Mouse (Mus musculus): ENCODE data around the gene BC051019. TPM values are rescaled to one million over a fixed set of nuclear protein-coding genes. Genes with fewer than 3 reads are reported as not detected.

Gene BC051019
- 0.17 and 0.25 TPM in 2 replicates for polyA plus RNA-seq (2015; fragmentation: Nextera tagmentation; extraction: Ambion mirVana)

DNA sequence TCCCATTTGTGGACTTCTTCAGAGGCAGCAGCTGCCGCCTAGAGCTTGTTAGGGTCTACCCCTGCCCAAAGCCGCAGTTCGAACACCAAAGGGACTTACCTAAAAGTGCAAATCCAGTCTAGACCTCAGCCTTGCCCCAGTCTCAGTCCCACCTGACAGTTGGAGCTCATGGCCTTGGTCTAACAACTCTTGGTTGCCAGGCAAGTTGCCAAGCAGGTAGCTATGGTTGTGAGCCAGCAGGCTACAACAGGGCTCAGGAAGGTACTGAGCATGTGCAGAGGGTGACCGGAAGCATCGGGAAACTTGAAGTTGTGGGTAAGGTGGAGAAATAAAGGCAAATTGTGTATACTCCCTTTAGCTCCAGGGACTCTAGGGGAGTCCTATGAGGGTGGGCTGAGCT is at the start of gene BC051019:
Gene BC051019, minus strand, starts transcription at position 154 of the 400 bp plus-strand sequence.
- H3K36me3 ChIP-seq (ENCODE audit: control insufficient read depth, insufficient read depth, low read length): no peaks in the 10 kb centered on the region
- 92% methylated on average over 5 of the region's 5 CpGs for WGBS
- no peaks in the 10 kb centered on the region for H3K9me3 ChIP-seq (ENCODE audit: control insufficient read depth, low read length)
- peak; percentile 56; the same call in 1 of the 2 replicates for ATAC-seq (ENCODE audit: low FRiP score, low TSS enrichment)
- H3K27me3 ChIP-seq (ENCODE audit: control insufficient read depth, insufficient read depth, low read length): no peaks in the 10 kb centered on the region
- H3K4me1 ChIP-seq (replicated peaks; ENCODE audit: control insufficient read depth, insufficient read depth): no peaks in the 10 kb centered on the region
- DNase-seq (ENCODE audit: low spot score): peak; percentile 42
- H3K4me2 ChIP-seq (replicated peaks; ENCODE audit: low read depth): 0 out of 2 replicates have a peak within 1 kb of the TSS, but pooled peaks have one; percentile 5
- no peak within 1 kb of the TSS for H3K4me3 ChIP-seq (ENCODE audit: low read depth, low read length)
- H3K27ac ChIP-seq (replicated peaks): no peak within 1 kb of the TSS
- no peak within 1 kb of the TSS for H3K9ac ChIP-seq (ENCODE audit: low read length)
- no peak for TF ChIP-seq EP300 (optimal IDR thresholded peaks at IDR 0.05)
- no peak for TF ChIP-seq CTCF (IDR thresholded peaks at IDR 0.05; ENCODE audit: low read depth)

GRCm38 (mm10) chr7:109772251-109772650 is 48.6 kb upstream of the BC051019 start:
- Histone ChIP-seq H3K4me2 (replicated peaks; ENCODE audit: low read depth) (no peak overlapping the region), H3K4me3 (ENCODE audit: low read depth, low read length) (no peak overlapping the region), H3K27me3 (ENCODE audit: control insufficient read depth, insufficient read depth, low read length) (no peaks in the 10 kb centered on the region), H3K36me3 (ENCODE audit: control insufficient read depth, insufficient read depth, low read length) (no peaks in the 10 kb centered on the region), H3K9me3 (ENCODE audit: control insufficient read depth, low read length) (no peaks in the 10 kb centered on the region), H3K4me1 (replicated peaks; ENCODE audit: control insufficient read depth, insufficient read depth) (no peaks in the 10 kb centered on the region), H3K9ac (ENCODE audit: low read length) (no peak overlapping the region), H3K27ac (replicated peaks) (no peak overlapping the region)
- DNase-seq (ENCODE audit: low spot score) (no peak), ATAC-seq (ENCODE audit: low FRiP score, low TSS enrichment) (no peak)
- no peak for TF ChIP-seq EP300 (optimal IDR thresholded peaks at IDR 0.05)
- no peak for TF ChIP-seq CTCF (IDR thresholded peaks at IDR 0.05; ENCODE audit: low read depth)

DNA sequence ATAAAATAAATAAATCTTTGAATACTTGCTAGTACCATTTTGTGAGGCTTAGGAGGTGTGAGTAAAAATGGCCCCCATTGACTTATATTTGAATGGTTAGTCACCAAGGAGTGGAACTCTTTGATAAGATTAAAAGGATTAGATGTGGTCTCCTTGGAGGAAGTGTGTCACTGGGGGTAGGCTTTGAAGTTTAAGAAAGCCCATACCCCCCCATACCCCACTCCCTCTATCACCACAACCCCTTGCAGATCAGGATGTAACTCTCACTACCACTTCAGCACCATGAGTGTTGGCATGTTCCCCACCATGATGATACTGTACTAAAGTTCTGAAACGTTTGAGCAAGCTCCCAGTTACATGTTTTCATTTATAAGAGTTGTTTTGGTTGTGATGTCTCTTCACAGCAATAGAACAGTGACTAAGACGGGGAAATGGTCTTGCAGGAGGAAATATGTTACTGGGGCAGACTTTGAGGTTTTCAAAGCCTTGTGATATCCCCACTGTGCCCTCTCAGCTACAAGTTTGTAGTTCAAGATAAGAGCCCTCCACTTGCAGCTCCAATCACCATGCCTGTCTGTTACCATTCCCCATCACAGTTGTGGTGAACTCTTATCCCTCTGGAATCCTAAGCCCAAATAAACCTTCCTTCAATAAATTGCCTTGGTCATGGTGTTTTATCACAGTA is 45.2 kb upstream of the BC051019 start:
- no peaks in the 10 kb centered on the region for H3K36me3 ChIP-seq (ENCODE audit: control insufficient read depth, insufficient read depth, low read length)
- no peak overlapping the region for H3K4me2 ChIP-seq (replicated peaks; ENCODE audit: low read depth)
- H3K27ac ChIP-seq (replicated peaks): no peak overlapping the region
- ATAC-seq (ENCODE audit: low FRiP score, low TSS enrichment) (no peak), DNase-seq (ENCODE audit: low spot score) (no peak)
- H3K9me3 ChIP-seq (ENCODE audit: control insufficient read depth, low read length): no peaks in the 10 kb centered on the region
- no peak overlapping the region for H3K9ac ChIP-seq (ENCODE audit: low read length)
- TF ChIP-seq CTCF (IDR thresholded peaks at IDR 0.05; ENCODE audit: low read depth) (no peak), EP300 (optimal IDR thresholded peaks at IDR 0.05) (no peak)
- H3K4me1 ChIP-seq (replicated peaks; ENCODE audit: control insufficient read depth, insufficient read depth): no peaks in the 10 kb centered on the region
- WGBS: 46% methylated on average over 2 of the region's 2 CpGs
- no peak overlapping the region for H3K4me3 ChIP-seq (ENCODE audit: low read depth, low read length)
- H3K27me3 ChIP-seq (ENCODE audit: control insufficient read depth, insufficient read depth, low read length): no peaks in the 10 kb centered on the region

- WGBS: 72% methylated on average over 7 of the region's 7 CpGs
- no peak overlapping the region for H3K4me2 ChIP-seq (replicated peaks; ENCODE audit: low read depth)
- TF ChIP-seq CTCF (IDR thresholded peaks at IDR 0.05; ENCODE audit: low read depth): no peak
- TF ChIP-seq EP300 (optimal IDR thresholded peaks at IDR 0.05): no peak
- DNase-seq (ENCODE audit: low spot score): no peak
- no peak overlapping the region for H3K27ac ChIP-seq (replicated peaks)
- no peak for ATAC-seq (ENCODE audit: low FRiP score, low TSS enrichment)
- no peaks in the 10 kb centered on the region for H3K27me3 ChIP-seq (ENCODE audit: control insufficient read depth, insufficient read depth, low read length)
- no peak overlapping the region for H3K9ac ChIP-seq (ENCODE audit: low read length)
- no peaks in the 10 kb centered on the region for H3K4me1 ChIP-seq (replicated peaks; ENCODE audit: control insufficient read depth, insufficient read depth)
- H3K36me3 ChIP-seq (ENCODE audit: control insufficient read depth, insufficient read depth, low read length): no peaks in the 10 kb centered on the region
- H3K9me3 ChIP-seq (ENCODE audit: control insufficient read depth, low read length): no peaks in the 10 kb centered on the region
- H3K4me3 ChIP-seq (ENCODE audit: low read depth, low read length): no peak overlapping the region
Observed at GRCm38 (mm10) chr7:109767575-109768350, 44.1 kb upstream of the BC051019 start.

- no peak overlapping the region for H3K4me2 ChIP-seq (replicated peaks; ENCODE audit: low read depth)
- ATAC-seq (ENCODE audit: low FRiP score, low TSS enrichment) (no peak), DNase-seq (ENCODE audit: low spot score) (no peak)
- no peak overlapping the region for H3K27ac ChIP-seq (replicated peaks)
- no peaks in the 10 kb centered on the region for H3K27me3 ChIP-seq (ENCODE audit: control insufficient read depth, insufficient read depth, low read length)
- no peaks in the 10 kb centered on the region for H3K36me3 ChIP-seq (ENCODE audit: control insufficient read depth, insufficient read depth, low read length)
- no peak overlapping the region for H3K9ac ChIP-seq (ENCODE audit: low read length)
- TF ChIP-seq EP300 (optimal IDR thresholded peaks at IDR 0.05): no peak
- no peak for TF ChIP-seq CTCF (IDR thresholded peaks at IDR 0.05; ENCODE audit: low read depth)
- no peaks in the 10 kb centered on the region for H3K9me3 ChIP-seq (ENCODE audit: control insufficient read depth, low read length)
- 73% methylated on average over 2 of the region's 2 CpGs for WGBS
- H3K4me3 ChIP-seq (ENCODE audit: low read depth, low read length): no peak overlapping the region
- no peaks in the 10 kb centered on the region for H3K4me1 ChIP-seq (replicated peaks; ENCODE audit: control insufficient read depth, insufficient read depth)
Observed at GRCm38 (mm10) chr7:109764009-109764408, 40.4 kb upstream of the BC051019 start.

DNA sequence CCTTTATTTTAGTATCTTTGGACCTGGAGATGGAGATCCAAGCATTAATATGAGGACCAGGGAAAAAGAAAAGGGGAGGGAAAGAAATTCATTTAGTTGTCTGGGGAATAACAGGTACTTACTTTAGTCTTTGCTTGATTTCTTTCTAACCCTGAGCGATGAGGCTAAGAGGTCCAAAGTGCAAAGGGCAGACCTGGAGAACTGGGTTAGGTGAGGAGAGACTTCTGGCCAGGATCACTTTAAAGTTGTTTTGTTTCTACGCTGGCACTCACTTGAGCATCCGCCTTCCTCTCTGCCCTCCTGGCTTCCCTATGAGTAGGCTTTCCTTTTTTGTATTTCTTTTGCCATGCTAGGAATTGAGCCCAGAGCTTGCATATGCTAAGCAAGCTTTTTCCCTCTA is 32.6 kb upstream of the BC051019 start:
- Histone ChIP-seq H3K27me3 (ENCODE audit: control insufficient read depth, insufficient read depth, low read length) (no peaks in the 10 kb centered on the region), H3K9me3 (ENCODE audit: control insufficient read depth, low read length) (no peaks in the 10 kb centered on the region), H3K4me1 (replicated peaks; ENCODE audit: control insufficient read depth, insufficient read depth) (no peaks in the 10 kb centered on the region), H3K36me3 (ENCODE audit: control insufficient read depth, insufficient read depth, low read length) (no peaks in the 10 kb centered on the region), H3K4me2 (replicated peaks; ENCODE audit: low read depth) (no peak overlapping the region), H3K4me3 (ENCODE audit: low read depth, low read length) (no peak overlapping the region), H3K27ac (replicated peaks) (no peak overlapping the region), H3K9ac (ENCODE audit: low read length) (no peak overlapping the region)
- DNase-seq (ENCODE audit: low spot score) (no peak), ATAC-seq (ENCODE audit: low FRiP score, low TSS enrichment) (no peak)
- TF ChIP-seq CTCF (IDR thresholded peaks at IDR 0.05; ENCODE audit: low read depth) (no peak), EP300 (optimal IDR thresholded peaks at IDR 0.05) (no peak)
- WGBS: 98% methylated on average over 3 of the region's 3 CpGs

Data from stomach, postnatal 0 days (tissue).